Mouse (Mus musculus) heart, adult 2 months (tissue): ENCODE results near the gene Srp68.

Source experiments
- CTCF ChIP-seq: fragments of 200-600 bp; IDR thresholded peaks from 2 replicates; pipeline ENCODE4 v1.8.1; 2022; ENCODE audit warnings: antibody characterized with exemption, mild to moderate bottlenecking, moderate library complexity
- EP300 ChIP-seq: fragments of 200-500 bp; IDR thresholded peaks from 2 replicates; pipeline ENCODE4 v1.6.1; 2011; ENCODE audit warnings: low read depth, low read length, control low read depth; ENCODE audit not compliant: insufficient read depth
- POLR2A ChIP-seq: fragments of 200-500 bp; IDR thresholded peaks from 2 replicates; pipeline ENCODE4 v1.6.1; 2011; ENCODE audit warnings: mild to moderate bottlenecking, low read depth, low read length, control low read depth; ENCODE audit not compliant: insufficient read depth

DNA sequence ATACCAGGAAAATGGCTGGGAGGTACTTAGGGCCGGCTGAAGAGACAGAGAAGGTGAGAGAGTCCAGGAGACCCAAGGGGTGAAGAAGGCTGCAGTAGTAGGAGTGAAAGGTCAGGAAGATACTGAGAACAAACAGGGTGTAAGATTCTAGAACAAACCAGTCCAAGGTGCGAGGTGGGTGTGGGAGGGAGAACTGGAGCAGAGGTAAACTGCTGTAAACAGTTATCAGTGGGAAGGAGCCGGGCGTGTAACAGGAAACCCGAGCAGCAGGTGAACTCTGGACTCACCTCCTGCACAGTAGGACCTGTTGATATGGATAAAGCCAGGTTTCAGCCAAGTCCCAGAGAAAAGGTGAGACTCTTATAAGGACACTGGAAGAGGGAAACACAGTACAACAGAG, 63.3 kb downstream of the Srp68 start:
- no peak for TF ChIP-seq POLR2A
- TF ChIP-seq CTCF: no peak
- TF ChIP-seq EP300: no peak
